Mouse (Mus musculus) heart, adult 2 months (tissue): ENCODE measurements around the gene Pum1. TPM values are rescaled to one million over a fixed set of nuclear protein-coding genes. Genes with fewer than 3 reads are reported as not detected.

Experiments
- DNase-seq, 2 experiments: peaks; one replicate each; pipeline ENCODE4 v3.0.0; 2021
- H3K27ac ChIP-seq: fragments of 200-600 bp; 2 replicates; pipeline ENCODE4 v1.8.1; 2022
- H3K27me3 ChIP-seq: fragments of 200-500 bp; 2 replicates; pipeline ENCODE4 v1.6.1; 2012; ENCODE audit warnings: mild to moderate bottlenecking, low read length, inconsistent platforms, mixed read lengths; ENCODE audit not compliant: control insufficient read depth, insufficient read depth
- H3K36me3 ChIP-seq: fragments of 200-500 bp; 2 replicates; pipeline ENCODE4 v1.6.1; 2012; ENCODE audit warnings: low read length, inconsistent platforms; ENCODE audit not compliant: control insufficient read depth, insufficient read depth
- H3K4me1 ChIP-seq: fragments of 200-500 bp; 2 replicates; pipeline ENCODE4 v1.6.1; 2011; ENCODE audit warnings: low read length; ENCODE audit not compliant: control insufficient read depth, insufficient read depth
- H3K4me3 ChIP-seq: fragments of 200-600 bp; 2 replicates; pipeline ENCODE4 v1.8.1; 2022
- H3K79me2 ChIP-seq: fragments of 200-500 bp; replicated peaks from 2 replicates; pipeline ENCODE4 v1.6.1; 2012; ENCODE audit warnings: mild to moderate bottlenecking, inconsistent platforms, low read length, moderate library complexity, mixed read lengths; ENCODE audit not compliant: control insufficient read depth, insufficient read depth
- H3K9ac ChIP-seq: fragments of 200-500 bp; 2 replicates; pipeline ENCODE4 v1.6.1; 2012; ENCODE audit warnings: low read depth, mild to moderate bottlenecking, control low read depth, inconsistent platforms, low read length, mixed read lengths
- CTCF ChIP-seq: fragments of 200-600 bp; IDR thresholded peaks from 2 replicates; pipeline ENCODE4 v1.8.1; 2022; ENCODE audit warnings: antibody characterized with exemption, mild to moderate bottlenecking, moderate library complexity
- EP300 ChIP-seq: fragments of 200-500 bp; IDR thresholded peaks from 2 replicates; pipeline ENCODE4 v1.6.1; 2011; ENCODE audit warnings: low read depth, low read length, control low read depth; ENCODE audit not compliant: insufficient read depth
- POLR2A ChIP-seq: fragments of 200-500 bp; IDR thresholded peaks from 2 replicates; pipeline ENCODE4 v1.6.1; 2011; ENCODE audit warnings: mild to moderate bottlenecking, low read depth, low read length, control low read depth; ENCODE audit not compliant: insufficient read depth
- WGBS: fragments of 180-500 bp; shearing (Covaris S2); methylation state at CpG from one replicate; pipeline ENCODE4 v1.1.7; 2018; 5-methylcytosine and 5-hydroxymethylcytosine counted together
- intact Hi-C: fragments of 180-260 bp; cut with DNase I; formaldehyde crosslinking; loops from one replicate; pipeline ENCODE4 v1.15.1; 2025
- polyA plus RNA-seq: library from polyadenylated mRNA; depleted of rRNA; stranded (reverse); fragments of >200 nt; gene quantifications from 2 replicates; pipeline ENCODE4 v1.2.3, GENCODE M21; 2012
- total RNA-seq, 2 experiments: library from RNA; stranded (reverse); gene quantifications; 2 replicates each; pipeline ENCODE4 v1.2.3; 2021

Gene Pum1
- total and polyA plus RNA-seq, 3 experiments, result 32.2 to 59.7 (median 57.1) TPM

GRCm38 (mm10) chr4:130719348-130719747 lies 56.2 kb downstream of the Pum1 start:
- Histone ChIP-seq H3K36me3 (peaks cover 58% of the 10 kb centered on the region), H3K27ac (no peak overlapping the region), H3K4me3 (no peak overlapping the region), H3K79me2 (peaks cover 7% of the 10 kb centered on the region), H3K27me3 (no peaks in the 10 kb centered on the region), H3K4me1 (peaks cover 16% of the 10 kb centered on the region), H3K9ac (no peak overlapping the region)
- 92% methylated on average over 4 of the region's 4 CpGs for WGBS
- intact Hi-C loops, result no loop called here
- no peak for DNase-seq
- no peak for TF ChIP-seq EP300
- TF ChIP-seq POLR2A, result no peak
- TF ChIP-seq CTCF, result no peak

DNA sequence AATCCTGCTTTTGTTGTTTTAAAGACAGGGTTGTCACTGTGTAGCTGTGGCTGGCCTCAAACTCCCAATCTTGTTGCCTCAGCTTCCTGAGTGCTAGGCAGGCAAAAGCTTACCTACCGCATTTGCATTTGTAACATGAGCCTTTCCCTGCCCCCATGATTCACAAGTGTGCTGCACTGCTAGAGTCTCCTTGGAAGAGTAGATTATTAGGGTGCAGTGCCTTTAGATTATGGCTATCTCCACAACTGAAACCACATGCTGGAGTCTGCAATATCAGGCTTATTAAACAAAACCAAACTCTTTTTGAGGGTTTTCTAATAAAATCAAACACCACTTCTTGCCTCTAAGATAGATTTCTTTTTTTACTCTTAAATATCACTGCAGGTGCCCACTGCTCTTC lies 59.5 kb downstream of the Pum1 start:
- H3K36me3 ChIP-seq, result peaks cover 59% of the 10 kb centered on the region
- intact Hi-C loops, result loop anchor here (5.0 kb wide), 1 partner anchor 50 kb away; no protein-coding TSS in a partner anchor
- peaks cover 5% of the 10 kb centered on the region for H3K79me2 ChIP-seq
- no peak overlapping the region for H3K9ac ChIP-seq
- no peak for TF ChIP-seq CTCF
- TF ChIP-seq EP300, result no peak
- TF ChIP-seq POLR2A, result no peak
- no peak for DNase-seq
- H3K4me3 ChIP-seq, result no peak overlapping the region
- WGBS, result 39% methylated on average over 1 of the region's 1 CpGs
- no peaks in the 10 kb centered on the region for H3K27me3 ChIP-seq
- peaks cover 6% of the 10 kb centered on the region for H3K4me1 ChIP-seq
- no peak overlapping the region for H3K27ac ChIP-seq

GRCm38 (mm10) chr4:130726118-130726517 lies 63.0 kb downstream of the Pum1 start:
- H3K4me3 ChIP-seq, result no peak overlapping the region
- 43% methylated on average over 3 of the region's 3 CpGs for WGBS
- DNase-seq, result no peak
- intact Hi-C loops, result no loop called here
- peaks cover 1% of the 10 kb centered on the region; the same call in 1 of the 2 replicates for H3K79me2 ChIP-seq
- TF ChIP-seq EP300, result no peak
- TF ChIP-seq CTCF, result no peak
- no peak for TF ChIP-seq POLR2A
- no peak overlapping the region for H3K27ac ChIP-seq
- no peak overlapping the region for H3K9ac ChIP-seq
- H3K36me3 ChIP-seq, result peaks cover 44% of the 10 kb centered on the region
- peaks cover 3% of the 10 kb centered on the region for H3K4me1 ChIP-seq
- H3K27me3 ChIP-seq, result no peaks in the 10 kb centered on the region

- Histone ChIP-seq H3K9ac (no peak overlapping the region), H3K79me2 (no peaks in the 10 kb centered on the region), H3K27me3 (no peaks in the 10 kb centered on the region), H3K36me3 (peaks cover 2% of the 10 kb centered on the region; the same call in 1 of the 2 replicates), H3K4me3 (no peak overlapping the region), H3K27ac (no peak overlapping the region), H3K4me1 (no peaks in the 10 kb centered on the region; the same call in 1 of the 2 replicates)
- no peak for DNase-seq
- intact Hi-C loops, result no loop called here
- TF ChIP-seq EP300 (no peak), POLR2A (no peak), CTCF (no peak)
- 64% methylated on average over 4 of the region's 4 CpGs for WGBS
Observed at GRCm38 (mm10) chr4:130735957-130736356, 72.8 kb downstream of the Pum1 start.

DNA sequence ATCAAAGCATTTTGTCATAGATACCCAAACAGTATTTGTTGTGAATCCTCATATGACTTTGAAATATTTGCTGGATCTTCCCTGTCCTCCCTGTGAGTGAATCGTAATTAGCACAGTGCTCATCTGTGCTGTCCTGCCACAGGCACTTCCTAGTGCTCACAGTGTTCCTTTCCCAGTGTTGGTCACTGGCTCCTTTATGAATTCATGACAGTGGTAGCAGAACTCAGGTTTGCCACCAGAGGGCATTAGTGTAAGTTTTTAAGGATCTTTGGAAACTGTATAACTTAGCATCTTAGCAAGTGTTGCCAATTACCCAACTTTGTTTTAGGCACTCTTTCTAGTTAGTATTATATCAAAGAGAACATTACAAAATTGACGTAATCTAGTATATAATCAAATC lies 75.4 kb downstream of the Pum1 start:
- H3K4me3 ChIP-seq, result no peak overlapping the region
- no peaks in the 10 kb centered on the region for H3K27me3 ChIP-seq
- no peaks in the 10 kb centered on the region; the same call in 1 of the 2 replicates for H3K4me1 ChIP-seq
- no peak overlapping the region for H3K9ac ChIP-seq
- no peaks in the 10 kb centered on the region for H3K79me2 ChIP-seq
- H3K36me3 ChIP-seq, result peaks cover 2% of the 10 kb centered on the region; the same call in 1 of the 2 replicates
- intact Hi-C loops, result no loop called here
- no peak overlapping the region for H3K27ac ChIP-seq
- WGBS, result 44% methylated on average over 2 of the region's 2 CpGs
- TF ChIP-seq POLR2A (no peak), CTCF (peak; percentile 88)
- DNase-seq, result peak in 1 of 2 experiments; percentile 46

DNA sequence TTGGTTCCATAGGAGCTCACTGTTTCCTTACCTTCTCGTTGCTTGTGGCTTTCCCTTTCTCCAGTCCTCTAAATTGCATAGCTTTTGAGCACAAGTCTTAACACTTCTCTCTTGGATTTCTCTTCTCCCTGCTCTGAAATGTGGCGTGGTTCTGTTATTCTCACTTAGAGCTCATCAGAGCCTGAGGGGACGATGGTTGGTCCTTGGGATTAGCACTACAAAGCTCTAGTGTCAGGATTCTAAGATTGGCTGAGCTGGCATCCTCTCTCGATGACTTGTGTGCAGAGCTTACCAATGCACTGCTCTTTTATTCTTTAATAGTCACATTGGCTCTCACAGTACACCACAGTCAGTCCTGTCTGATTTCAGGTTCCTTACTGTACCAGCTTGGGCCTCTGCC lies 80.9 kb downstream of the Pum1 start:
- H3K4me3 ChIP-seq, result no peak overlapping the region
- intact Hi-C loops, result loop anchor here (5.0 kb wide), 1 partner anchor 33 kb away; no protein-coding TSS in a partner anchor
- peaks cover 5% of the 10 kb centered on the region; the same call in 1 of the 2 replicates for H3K4me1 ChIP-seq
- H3K36me3 ChIP-seq, result peaks cover 4% of the 10 kb centered on the region
- no peak overlapping the region for H3K9ac ChIP-seq
- whole genome bisulfite sequencing, result 73% methylated on average over 4 of the region's 4 CpGs
- TF ChIP-seq CTCF (no peak), EP300 (no peak), POLR2A (no peak)
- H3K27ac ChIP-seq, result no peak overlapping the region
- no peak for DNase-seq
- H3K79me2 ChIP-seq, result peaks cover 3% of the 10 kb centered on the region
- no peaks in the 10 kb centered on the region for H3K27me3 ChIP-seq
